Mouse (Mus musculus): Measurements from ENCODE around the gene Dmap1. TPM values are rescaled to one million over a fixed set of nuclear protein-coding genes. Genes with fewer than 3 reads are reported as not detected.
A peak's percentile ranks its signal among the peaks of the same experiment; 100 is the strongest.

Dmap1 gene
- polyA plus RNA-seq, 1 experiment from 2014 or later = 15.8 TPM

DNA sequence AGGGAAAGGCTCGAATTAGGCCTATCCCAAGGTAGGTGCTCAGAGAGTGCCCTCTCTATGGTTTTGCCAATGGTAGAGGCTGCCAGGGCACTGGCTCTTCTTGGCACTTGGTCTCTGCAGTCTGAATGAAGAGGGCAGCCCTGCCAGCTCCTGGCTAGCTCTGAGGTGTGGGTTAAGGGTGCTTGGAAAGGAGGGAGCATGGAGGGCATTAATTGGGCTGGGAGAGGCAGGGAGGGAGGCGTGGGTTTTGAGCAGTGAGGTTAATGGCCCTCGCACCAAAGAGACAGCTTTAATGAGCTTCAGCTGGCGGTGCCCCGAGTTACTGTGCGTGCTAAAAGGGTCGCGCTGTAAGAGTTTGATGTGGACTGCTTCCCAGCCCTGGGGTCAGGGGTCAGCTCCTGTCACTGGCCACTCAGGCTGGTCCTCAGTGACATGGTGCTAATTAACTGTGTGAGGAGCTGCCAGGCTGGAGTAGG is 30.4 kb downstream of the Dmap1 start:
- no peaks in the 10 kb centered on the region for H3K9me3 ChIP-seq (replicated peaks; ENCODE audit: control insufficient read depth, low read length)
- no peaks in the 10 kb centered on the region for H3K27me3 ChIP-seq (ENCODE audit: control insufficient read depth, insufficient read depth, low read depth, low read length)
- H3K4me1 ChIP-seq (ENCODE audit: control insufficient read depth, low read depth, low read length) = peaks cover 9% of the 10 kb centered on the region
- H3K9ac ChIP-seq (ENCODE audit: low read depth, low read length) = no peak overlapping the region
- H3K27ac ChIP-seq (ENCODE audit: low read length) = no peak overlapping the region
- H3K4me2 ChIP-seq (ENCODE audit: low read depth, low read length) = no peak overlapping the region
- H3K4me3 ChIP-seq (ENCODE audit: low read depth, low read length) = no peak overlapping the region
- H3K36me3 ChIP-seq (ENCODE audit: control insufficient read depth, insufficient read depth) = no peaks in the 10 kb centered on the region
- no peak for ATAC-seq (ENCODE audit: low read depth)
- 66% methylated on average over 8 of the region's 8 CpGs for WGBS (ENCODE audit: insufficient replicate concordance)

DNA sequence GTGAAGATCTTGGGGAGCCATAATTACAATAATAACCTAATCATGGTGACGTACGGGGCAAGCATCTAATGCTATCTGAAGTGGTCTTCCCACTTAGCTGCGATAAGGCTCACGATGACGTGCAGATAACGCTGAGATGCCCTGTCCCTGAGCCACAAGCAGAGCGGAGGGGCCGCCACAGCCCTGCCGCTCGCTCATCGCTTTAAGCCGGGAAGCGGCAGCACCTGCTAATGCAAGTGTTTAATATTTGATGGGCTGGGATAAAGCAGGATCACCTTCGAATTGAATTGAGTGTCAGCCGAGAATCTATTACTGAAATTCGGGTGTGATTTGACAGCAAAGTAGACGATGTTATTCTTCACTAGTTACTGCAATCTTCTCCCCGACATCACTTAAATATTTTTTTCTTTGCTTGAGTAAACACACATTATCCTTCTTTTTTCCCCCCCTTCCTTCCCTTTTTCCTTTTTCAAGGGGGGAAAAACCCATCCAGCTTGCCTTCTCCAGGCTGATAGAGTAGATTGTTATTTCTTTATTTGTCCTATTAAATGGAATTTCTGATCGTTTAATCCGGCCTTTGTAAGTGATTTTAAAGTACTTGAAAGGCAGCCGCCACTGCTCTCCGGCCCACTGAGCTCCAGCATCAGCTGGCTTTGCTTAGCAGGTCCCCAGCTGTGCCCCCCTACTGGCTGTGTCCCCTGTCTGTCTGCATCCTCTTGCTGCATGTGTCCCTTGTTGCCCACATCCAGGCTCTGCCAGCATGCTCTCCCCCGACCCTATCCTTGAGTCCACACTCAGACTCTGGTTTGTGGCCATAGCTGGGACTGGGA is 34.9 kb downstream of the Dmap1 start:
- Histone ChIP-seq H3K4me1 (ENCODE audit: control insufficient read depth, low read depth, low read length) (peaks cover 3% of the 10 kb centered on the region; the same call in 1 of the 2 replicates), H3K9me3 (replicated peaks; ENCODE audit: control insufficient read depth, low read length) (no peaks in the 10 kb centered on the region), H3K4me3 (ENCODE audit: low read depth, low read length) (no peak overlapping the region), H3K27ac (ENCODE audit: low read length) (no peak overlapping the region), H3K9ac (ENCODE audit: low read depth, low read length) (no peak overlapping the region), H3K4me2 (ENCODE audit: low read depth, low read length) (no peak overlapping the region), H3K36me3 (ENCODE audit: control insufficient read depth, insufficient read depth) (no peaks in the 10 kb centered on the region), H3K27me3 (ENCODE audit: control insufficient read depth, insufficient read depth, low read depth, low read length) (no peaks in the 10 kb centered on the region)
- WGBS (ENCODE audit: insufficient replicate concordance) = 69% methylated on average over 23 of the region's 23 CpGs
- no peak for ATAC-seq (ENCODE audit: low read depth)

DNA sequence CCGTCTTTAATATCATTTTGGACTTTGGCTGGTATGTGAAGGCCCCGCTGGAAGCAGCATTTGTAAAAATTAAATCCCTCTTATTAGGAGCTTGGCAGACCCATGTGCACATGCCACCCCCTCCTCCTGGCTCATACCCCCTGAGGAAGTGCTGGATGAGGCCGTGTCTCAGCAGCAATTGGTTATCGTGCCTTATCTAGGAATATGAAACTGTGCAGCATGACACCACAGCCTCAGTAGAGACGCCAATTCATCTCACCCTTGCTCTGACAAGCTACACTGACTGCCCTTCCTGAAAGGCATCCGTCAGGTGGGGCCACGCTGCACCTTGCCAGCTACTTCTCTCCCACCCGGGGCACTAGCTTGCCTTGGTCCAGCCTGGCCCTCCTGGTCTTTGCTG is 35.6 kb downstream of the Dmap1 start:
- H3K27ac ChIP-seq (ENCODE audit: low read length) = no peak overlapping the region
- H3K4me2 ChIP-seq (ENCODE audit: low read depth, low read length) = no peak overlapping the region
- no peaks in the 10 kb centered on the region for H3K36me3 ChIP-seq (ENCODE audit: control insufficient read depth, insufficient read depth)
- H3K9ac ChIP-seq (ENCODE audit: low read depth, low read length) = no peak overlapping the region
- H3K9me3 ChIP-seq (replicated peaks; ENCODE audit: control insufficient read depth, low read length) = no peaks in the 10 kb centered on the region
- WGBS (ENCODE audit: insufficient replicate concordance) = 53% methylated on average over 8 of the region's 8 CpGs
- no peaks in the 10 kb centered on the region for H3K27me3 ChIP-seq (ENCODE audit: control insufficient read depth, insufficient read depth, low read depth, low read length)
- ATAC-seq (ENCODE audit: low read depth) = no peak
- H3K4me3 ChIP-seq (ENCODE audit: low read depth, low read length) = no peak overlapping the region
- H3K4me1 ChIP-seq (ENCODE audit: control insufficient read depth, low read depth, low read length) = no peaks in the 10 kb centered on the region; the same call in 1 of the 2 replicates

DNA sequence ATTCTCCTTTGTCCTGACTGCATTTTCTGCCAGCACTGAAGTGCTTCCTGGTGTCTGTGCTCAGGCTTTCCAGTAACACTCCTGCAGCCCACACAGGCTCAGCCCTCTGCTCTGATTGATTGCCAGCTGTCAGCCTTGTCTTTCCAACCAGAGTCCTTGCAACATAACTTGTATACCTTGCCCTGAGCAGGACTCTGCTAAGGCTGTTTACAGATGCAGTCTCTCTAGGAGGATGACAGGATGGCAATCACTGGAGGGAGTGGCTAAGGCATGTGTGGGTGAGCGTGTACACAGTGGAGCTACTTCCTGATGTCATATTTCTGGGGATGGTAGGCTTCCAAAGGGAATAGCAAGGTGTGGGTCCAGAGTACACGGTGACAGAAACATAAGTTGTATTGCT is 36.2 kb downstream of the Dmap1 start:
- Histone ChIP-seq H3K4me2 (ENCODE audit: low read depth, low read length) (no peak overlapping the region), H3K27ac (ENCODE audit: low read length) (no peak overlapping the region), H3K36me3 (ENCODE audit: control insufficient read depth, insufficient read depth) (no peaks in the 10 kb centered on the region), H3K4me1 (ENCODE audit: control insufficient read depth, low read depth, low read length) (no peaks in the 10 kb centered on the region; the same call in 1 of the 2 replicates), H3K27me3 (ENCODE audit: control insufficient read depth, insufficient read depth, low read depth, low read length) (no peaks in the 10 kb centered on the region), H3K4me3 (ENCODE audit: low read depth, low read length) (no peak overlapping the region), H3K9ac (ENCODE audit: low read depth, low read length) (no peak overlapping the region), H3K9me3 (replicated peaks; ENCODE audit: control insufficient read depth, low read length) (no peaks in the 10 kb centered on the region)
- 0 out of 2 replicates have a peak, but pooled peaks have one; percentile 16 for ATAC-seq (ENCODE audit: low read depth)
- 69% methylated on average over 2 of the region's 2 CpGs for WGBS (ENCODE audit: insufficient replicate concordance)

DNA sequence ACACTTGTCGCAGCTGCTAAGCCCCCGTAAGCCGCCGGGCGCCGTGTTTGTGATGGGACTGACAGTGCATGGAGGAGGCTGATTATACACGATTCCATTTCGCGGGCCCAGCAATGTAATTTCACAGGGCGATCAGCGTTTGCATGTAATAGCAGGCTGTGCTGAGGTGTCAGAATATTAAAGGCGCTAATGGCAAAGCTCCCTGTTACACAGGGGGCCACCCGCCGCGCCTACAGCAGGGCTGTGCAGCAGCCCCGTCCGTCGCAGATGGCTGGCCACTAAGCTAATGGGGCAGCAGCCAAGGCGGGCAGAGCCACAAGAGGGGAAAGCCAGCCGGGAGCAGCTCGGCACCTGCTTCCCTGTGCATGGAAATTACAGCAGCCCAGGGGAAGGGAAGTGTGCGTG is 37.0 kb downstream of the Dmap1 start:
- Histone ChIP-seq H3K27ac (ENCODE audit: low read length) (no peak overlapping the region), H3K36me3 (ENCODE audit: control insufficient read depth, insufficient read depth) (no peaks in the 10 kb centered on the region), H3K9me3 (replicated peaks; ENCODE audit: control insufficient read depth, low read length) (no peaks in the 10 kb centered on the region), H3K4me3 (ENCODE audit: low read depth, low read length) (no peak overlapping the region), H3K27me3 (ENCODE audit: control insufficient read depth, insufficient read depth, low read depth, low read length) (no peaks in the 10 kb centered on the region), H3K4me1 (ENCODE audit: control insufficient read depth, low read depth, low read length) (no peaks in the 10 kb centered on the region; the same call in 1 of the 2 replicates), H3K4me2 (ENCODE audit: low read depth, low read length) (no peak overlapping the region), H3K9ac (ENCODE audit: low read depth, low read length) (no peak overlapping the region)
- WGBS (ENCODE audit: insufficient replicate concordance) = 81% methylated on average over 22 of the region's 22 CpGs
- no peak for ATAC-seq (ENCODE audit: low read depth)

DNA sequence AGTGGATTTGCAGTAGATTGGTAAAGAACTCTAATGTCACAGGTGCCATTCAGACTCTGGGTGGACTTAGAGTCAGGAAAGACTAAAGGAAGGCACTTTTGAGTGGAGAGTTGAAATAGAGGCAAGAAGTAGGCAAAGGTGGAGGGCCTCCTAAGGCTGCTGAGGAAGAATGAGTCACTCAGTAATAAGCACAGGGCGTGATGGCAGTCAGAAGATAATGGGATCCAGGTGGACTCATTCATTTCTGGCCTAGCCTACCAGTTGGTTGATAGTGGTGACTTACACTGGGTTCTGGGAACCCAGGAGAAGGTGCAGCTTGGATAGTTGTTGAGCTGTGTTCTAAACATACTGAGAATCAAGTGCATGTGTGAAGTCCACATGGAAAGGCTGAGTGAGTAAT is 40.3 kb downstream of the Dmap1 start:
- no peak overlapping the region for H3K9ac ChIP-seq (ENCODE audit: low read depth, low read length)
- no peak overlapping the region for H3K4me2 ChIP-seq (ENCODE audit: low read depth, low read length)
- H3K36me3 ChIP-seq (ENCODE audit: control insufficient read depth, insufficient read depth) = no peaks in the 10 kb centered on the region
- ATAC-seq (ENCODE audit: low read depth) = no peak
- H3K9me3 ChIP-seq (replicated peaks; ENCODE audit: control insufficient read depth, low read length) = no peaks in the 10 kb centered on the region
- 54% methylated on average over 1 of the region's 1 CpGs for WGBS (ENCODE audit: insufficient replicate concordance)
- H3K4me3 ChIP-seq (ENCODE audit: low read depth, low read length) = no peak overlapping the region
- no peaks in the 10 kb centered on the region; the same call in 1 of the 2 replicates for H3K4me1 ChIP-seq (ENCODE audit: control insufficient read depth, low read depth, low read length)
- H3K27ac ChIP-seq (ENCODE audit: low read length) = no peak overlapping the region
- no peaks in the 10 kb centered on the region for H3K27me3 ChIP-seq (ENCODE audit: control insufficient read depth, insufficient read depth, low read depth, low read length)

DNA sequence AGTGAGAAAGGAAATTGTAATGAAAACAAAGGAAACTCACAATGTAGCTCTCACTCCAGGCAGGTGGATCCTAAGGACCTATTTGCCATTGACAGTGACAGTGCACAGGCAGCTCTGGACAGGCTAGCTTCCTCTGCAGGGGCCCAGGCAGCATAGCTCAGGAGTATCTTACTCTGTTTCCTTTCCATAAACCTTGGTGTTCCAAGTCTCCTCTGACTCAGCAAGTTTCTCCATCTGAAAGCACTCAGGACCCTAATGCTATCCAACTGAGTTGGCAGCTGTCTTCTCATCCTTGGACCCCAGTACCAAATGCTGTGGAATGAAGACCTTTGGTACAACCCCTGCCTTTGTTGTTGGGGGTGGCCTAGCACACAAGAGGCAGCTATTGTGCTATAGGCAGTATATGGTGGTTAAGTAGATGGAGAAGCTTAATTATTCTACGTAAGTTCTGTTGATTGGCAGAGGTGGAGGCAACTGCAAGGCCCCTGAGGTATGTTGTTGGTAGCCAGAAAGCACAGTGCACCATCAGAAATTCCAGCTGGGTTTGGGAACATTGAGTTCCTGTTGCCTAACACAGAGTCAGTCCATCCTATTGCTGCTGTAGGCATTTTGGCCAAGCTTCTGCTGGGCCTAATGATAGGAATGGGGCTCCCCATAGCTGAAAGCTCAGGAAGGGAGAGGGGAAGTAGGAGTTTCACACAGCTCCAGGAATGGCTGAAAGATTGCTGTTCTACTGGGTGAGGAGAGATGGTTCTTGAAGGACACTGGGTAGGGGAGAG is 41.0 kb downstream of the Dmap1 start:
- WGBS (ENCODE audit: insufficient replicate concordance) = 79% methylated on average over 1 of the region's 1 CpGs
- Histone ChIP-seq H3K36me3 (ENCODE audit: control insufficient read depth, insufficient read depth) (no peaks in the 10 kb centered on the region), H3K27ac (ENCODE audit: low read length) (no peak overlapping the region), H3K4me1 (ENCODE audit: control insufficient read depth, low read depth, low read length) (no peaks in the 10 kb centered on the region; the same call in 1 of the 2 replicates), H3K4me3 (ENCODE audit: low read depth, low read length) (no peak overlapping the region), H3K9me3 (replicated peaks; ENCODE audit: control insufficient read depth, low read length) (no peaks in the 10 kb centered on the region), H3K27me3 (ENCODE audit: control insufficient read depth, insufficient read depth, low read depth, low read length) (no peaks in the 10 kb centered on the region), H3K9ac (ENCODE audit: low read depth, low read length) (no peak overlapping the region), H3K4me2 (ENCODE audit: low read depth, low read length) (no peak overlapping the region)
- no peak for ATAC-seq (ENCODE audit: low read depth)

DNA sequence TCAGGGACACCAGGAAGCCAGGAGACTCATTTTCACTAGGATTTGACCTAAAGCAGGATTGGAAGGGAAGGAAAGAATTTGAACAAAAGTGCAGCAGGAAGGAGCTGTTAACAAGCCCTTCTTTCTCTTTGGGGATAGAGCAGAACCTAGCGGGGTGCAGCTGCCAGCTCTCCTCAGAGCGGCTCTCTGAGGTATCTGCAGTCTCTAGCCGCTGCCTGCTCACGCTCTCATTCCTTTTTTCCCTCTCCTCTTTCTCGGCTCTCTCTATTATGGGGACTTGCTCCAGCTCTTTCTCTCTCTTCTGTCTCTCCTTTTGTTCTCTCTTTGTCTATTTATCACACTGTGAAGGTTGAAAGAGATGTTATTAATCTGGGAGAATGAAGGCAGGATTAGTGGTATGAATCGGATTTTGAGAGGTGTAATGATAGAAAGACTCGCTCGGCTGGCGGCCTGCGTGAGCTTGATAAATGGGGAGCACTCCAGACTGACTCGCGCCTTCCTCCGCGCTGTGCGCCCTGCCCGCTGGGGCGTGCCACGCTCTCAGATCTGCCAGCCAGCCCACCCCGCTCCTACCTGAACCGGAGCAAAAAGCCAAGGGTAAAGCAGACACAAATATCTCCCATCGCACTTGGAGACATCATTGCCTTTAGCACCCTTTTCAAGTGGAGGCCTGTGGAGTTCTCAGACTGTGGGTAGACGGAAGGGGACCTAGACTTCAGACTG is 45.0 kb downstream of the Dmap1 start:
- Histone ChIP-seq H3K9me3 (replicated peaks; ENCODE audit: control insufficient read depth, low read length) (no peaks in the 10 kb centered on the region), H3K36me3 (ENCODE audit: control insufficient read depth, insufficient read depth) (no peaks in the 10 kb centered on the region), H3K4me2 (ENCODE audit: low read depth, low read length) (no peak overlapping the region), H3K4me1 (ENCODE audit: control insufficient read depth, low read depth, low read length) (peaks cover 7% of the 10 kb centered on the region), H3K27me3 (ENCODE audit: control insufficient read depth, insufficient read depth, low read depth, low read length) (no peaks in the 10 kb centered on the region), H3K4me3 (ENCODE audit: low read depth, low read length) (no peak overlapping the region), H3K27ac (ENCODE audit: low read length) (no peak overlapping the region), H3K9ac (ENCODE audit: low read depth, low read length) (no peak overlapping the region)
- ATAC-seq (ENCODE audit: low read depth) = no peak
- WGBS (ENCODE audit: insufficient replicate concordance) = 60% methylated on average over 22 of the region's 22 CpGs

Data from liver, embryonic 16.5 days (tissue).